Mouse (Mus musculus): ENCODE data around the gene Mtus2. TPM values are rescaled to one million over a fixed set of nuclear protein-coding genes. Genes with fewer than 3 reads are reported as not detected.

Mtus2 gene
- polyA plus RNA-seq, 1 experiment from 2014 or later, result 39.2 TPM

- no peak for ATAC-seq (ENCODE audit: low FRiP score)
- H3K4me1 ChIP-seq, result peaks cover 22% of the 10 kb centered on the region
Observed at GRCm38 (mm10) chr5:147959088-147959487, 2.0 kb downstream of the Mtus2 start.

DNA sequence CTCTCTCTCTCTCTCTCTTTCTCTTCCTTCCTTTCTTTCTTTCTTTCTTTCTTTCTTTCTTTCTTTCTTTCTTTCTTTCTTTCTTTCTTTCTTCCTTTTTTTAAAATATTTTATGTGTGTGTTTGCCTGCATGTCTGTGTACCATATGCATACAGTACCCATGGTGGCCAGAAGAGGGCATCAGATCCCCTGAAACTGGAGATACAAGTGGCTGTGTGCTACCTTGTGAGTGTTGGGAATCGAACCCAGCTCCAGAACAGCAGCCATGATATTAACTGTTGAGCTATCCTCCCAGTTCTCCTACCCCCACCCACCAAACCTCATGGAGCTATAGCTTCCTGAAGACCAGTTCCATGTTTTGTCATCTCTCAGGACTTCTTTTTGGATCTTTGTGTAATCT lies 3.7 kb downstream of the Mtus2 start:
- Histone ChIP-seq H3K4me3 (replicated peaks) (no peak overlapping the region), H3K27me3 (replicated peaks) (no peaks in the 10 kb centered on the region), H3K9me3 (replicated peaks) (no peaks in the 10 kb centered on the region), H3K9ac (replicated peaks) (no peak overlapping the region), H3K4me1 (peaks cover 27% of the 10 kb centered on the region), H3K27ac (replicated peaks) (no peak overlapping the region), H3K4me2 (no peak overlapping the region), H3K36me3 (no peaks in the 10 kb centered on the region)
- ATAC-seq (ENCODE audit: low FRiP score), result no peak
- WGBS, result 81% methylated on average over 1 of the region's 1 CpGs

More at GRCm38 (mm10) chr5:147959088-147959487, 2.0 kb downstream of the Mtus2 start:
- Histone ChIP-seq H3K27me3 (replicated peaks) (no peaks in the 10 kb centered on the region), H3K27ac (replicated peaks) (no peak overlapping the region), H3K36me3 (no peaks in the 10 kb centered on the region), H3K4me3 (replicated peaks) (peak overlapping the region; percentile 62), H3K9ac (replicated peaks) (no peak overlapping the region; the same call in 1 of the 2 replicates), H3K4me2 (peak overlapping the region; percentile 87), H3K9me3 (replicated peaks) (no peaks in the 10 kb centered on the region)
- WGBS, result 20% methylated on average over 5 of the region's 5 CpGs

DNA sequence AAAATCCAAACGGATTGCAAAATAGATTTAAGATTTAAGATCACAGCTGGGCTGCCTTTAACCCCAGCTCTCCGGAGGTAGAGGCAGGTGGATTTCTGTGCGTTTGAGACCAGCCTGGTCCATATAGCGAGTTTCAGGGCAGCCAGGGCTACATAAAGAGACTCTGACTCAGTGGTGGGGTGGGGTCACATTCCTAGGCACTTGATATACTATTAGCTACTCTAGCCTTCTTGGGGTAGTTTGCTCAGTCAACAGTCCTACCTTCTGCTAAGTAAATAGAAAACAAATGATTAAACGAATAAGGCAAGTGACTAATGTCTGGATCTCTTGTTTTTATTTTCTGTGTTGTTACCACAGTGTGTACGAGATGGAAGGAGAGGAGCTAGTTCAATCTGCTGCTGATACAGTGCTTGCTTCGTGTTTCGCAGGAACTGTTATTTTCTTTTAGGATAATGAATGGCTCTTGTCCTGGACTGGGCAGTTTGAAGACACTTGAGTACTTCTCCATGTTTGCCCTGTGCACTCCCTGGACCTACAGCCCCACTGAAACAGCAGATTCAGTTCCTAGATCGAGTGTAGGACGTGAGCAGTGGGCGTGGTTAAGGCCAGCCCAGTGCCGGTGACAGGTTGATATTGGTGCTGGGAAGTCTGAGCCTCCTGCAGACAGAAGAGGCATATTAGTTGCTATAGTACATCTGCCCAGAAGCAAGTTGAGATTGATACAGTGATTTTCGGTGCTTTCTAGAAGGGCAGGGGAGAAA lies 6.9 kb downstream of the Mtus2 start:
- 79% methylated on average over 13 of the region's 13 CpGs for WGBS
- no peak for ATAC-seq (ENCODE audit: low FRiP score)
- no peak overlapping the region for H3K27ac ChIP-seq (replicated peaks)
- H3K9ac ChIP-seq (replicated peaks), result no peak overlapping the region
- no peaks in the 10 kb centered on the region for H3K9me3 ChIP-seq (replicated peaks)
- peaks cover 13% of the 10 kb centered on the region; the same call in 1 of the 2 replicates for H3K4me1 ChIP-seq
- no peaks in the 10 kb centered on the region for H3K27me3 ChIP-seq (replicated peaks)
- no peaks in the 10 kb centered on the region for H3K36me3 ChIP-seq
- H3K4me2 ChIP-seq, result peak overlapping the region; percentile 7; the same call in 1 of the 2 replicates
- H3K4me3 ChIP-seq (replicated peaks), result no peak overlapping the region

DNA sequence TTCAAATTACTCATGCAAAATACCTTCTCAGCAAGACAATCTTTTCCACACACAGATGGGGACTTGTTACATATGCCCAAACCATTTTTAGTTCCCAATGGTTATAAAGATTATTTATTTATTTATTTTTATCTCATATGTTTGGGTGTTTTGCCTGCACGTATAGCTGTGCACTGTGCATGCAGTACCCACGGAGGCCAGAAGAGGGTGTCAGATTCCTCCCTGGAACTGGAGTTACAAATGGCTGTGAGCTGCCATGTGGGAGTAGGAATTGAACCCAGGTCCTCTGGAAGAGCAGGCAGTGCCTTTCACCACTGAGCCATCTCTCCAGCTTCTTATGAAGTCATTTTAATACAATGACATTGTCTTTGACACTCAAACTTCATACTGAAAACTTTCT lies 7.7 kb downstream of the Mtus2 start:
- H3K9ac ChIP-seq (replicated peaks), result no peak overlapping the region
- WGBS, result 34% methylated on average over 2 of the region's 2 CpGs

GRCm38 (mm10) chr5:147966646-147967045 lies 9.5 kb downstream of the Mtus2 start:
- ATAC-seq (ENCODE audit: low FRiP score), result no peak
- Histone ChIP-seq H3K27ac (replicated peaks) (no peak overlapping the region), H3K4me3 (replicated peaks) (no peak overlapping the region), H3K4me1 (peaks cover 13% of the 10 kb centered on the region; the same call in 1 of the 2 replicates), H3K9ac (replicated peaks) (no peak overlapping the region), H3K4me2 (no peak overlapping the region), H3K36me3 (no peaks in the 10 kb centered on the region), H3K9me3 (replicated peaks) (no peaks in the 10 kb centered on the region), H3K27me3 (replicated peaks) (no peaks in the 10 kb centered on the region)
- WGBS, result 86% methylated on average over 7 of the region's 7 CpGs

More for the DNA sequence above, 7.7 kb downstream of the Mtus2 start:
- Histone ChIP-seq H3K36me3 (no peaks in the 10 kb centered on the region), H3K4me3 (replicated peaks) (no peak overlapping the region), H3K27me3 (replicated peaks) (no peaks in the 10 kb centered on the region), H3K27ac (replicated peaks) (no peak overlapping the region), H3K4me2 (no peak overlapping the region), H3K9me3 (replicated peaks) (no peaks in the 10 kb centered on the region), H3K4me1 (peaks cover 13% of the 10 kb centered on the region; the same call in 1 of the 2 replicates)
- ATAC-seq (ENCODE audit: low FRiP score), result no peak

- 0 out of 2 replicates have a peak, but pooled peaks cover 2% of the 10 kb centered on the region for H3K4me1 ChIP-seq
- H3K9ac ChIP-seq (replicated peaks), result no peak overlapping the region
- 76% methylated on average over 5 of the region's 5 CpGs for WGBS
- H3K36me3 ChIP-seq, result no peaks in the 10 kb centered on the region
- H3K9me3 ChIP-seq (replicated peaks), result no peaks in the 10 kb centered on the region
- no peak for ATAC-seq (ENCODE audit: low FRiP score)
- no peaks in the 10 kb centered on the region for H3K27me3 ChIP-seq (replicated peaks)
- H3K27ac ChIP-seq (replicated peaks), result no peak overlapping the region
- no peak overlapping the region for H3K4me2 ChIP-seq
- H3K4me3 ChIP-seq (replicated peaks), result no peak overlapping the region
Observed at GRCm38 (mm10) chr5:147969566-147969965, 12.4 kb downstream of the Mtus2 start.

GRCm38 (mm10) chr5:147976001-147976400 lies 18.9 kb downstream of the Mtus2 start:
- H3K4me3 ChIP-seq (replicated peaks), result no peak overlapping the region
- H3K27ac ChIP-seq (replicated peaks), result no peak overlapping the region
- WGBS, result 63% methylated on average over 13 of the region's 13 CpGs
- no peaks in the 10 kb centered on the region for H3K9me3 ChIP-seq (replicated peaks)
- no peak overlapping the region for H3K4me2 ChIP-seq
- H3K4me1 ChIP-seq, result peaks cover 9% of the 10 kb centered on the region
- H3K27me3 ChIP-seq (replicated peaks), result no peaks in the 10 kb centered on the region
- no peak overlapping the region for H3K9ac ChIP-seq (replicated peaks)
- ATAC-seq (ENCODE audit: low FRiP score), result no peak
- H3K36me3 ChIP-seq, result no peaks in the 10 kb centered on the region

DNA sequence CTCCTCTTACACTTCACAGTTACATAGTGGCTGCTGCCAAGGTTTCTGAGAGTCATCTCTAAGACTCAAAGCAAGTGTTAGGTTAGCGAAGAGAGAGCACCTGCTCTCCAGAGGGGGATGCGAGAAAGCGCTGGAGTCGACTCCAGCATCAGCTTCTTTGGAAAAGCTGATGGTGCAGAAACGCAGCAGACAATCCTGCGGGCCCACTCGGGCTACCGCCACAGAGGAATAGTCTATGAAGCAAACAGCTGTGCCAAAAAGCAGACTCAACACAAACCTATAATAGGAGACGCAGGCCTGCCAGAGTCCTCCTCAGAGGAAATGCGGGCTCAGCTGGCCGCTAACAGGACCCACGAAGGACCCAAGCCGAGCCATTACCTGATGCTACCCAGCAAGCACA lies 23.5 kb downstream of the Mtus2 start:
- Histone ChIP-seq H3K9me3 (replicated peaks) (no peaks in the 10 kb centered on the region), H3K27ac (replicated peaks) (peak overlapping the region; percentile 49), H3K9ac (replicated peaks) (no peak overlapping the region), H3K4me1 (peaks cover 14% of the 10 kb centered on the region), H3K36me3 (no peaks in the 10 kb centered on the region), H3K27me3 (replicated peaks) (no peaks in the 10 kb centered on the region), H3K4me3 (replicated peaks) (no peak overlapping the region), H3K4me2 (no peak overlapping the region)
- no peak for ATAC-seq (ENCODE audit: low FRiP score)
- WGBS, result 65% methylated on average over 13 of the region's 13 CpGs

- Histone ChIP-seq H3K4me1 (no peaks in the 10 kb centered on the region), H3K27ac (replicated peaks) (no peak overlapping the region)
Observed at GRCm38 (mm10) chr5:147990289-147990688, 33.2 kb downstream of the Mtus2 start.

DNA sequence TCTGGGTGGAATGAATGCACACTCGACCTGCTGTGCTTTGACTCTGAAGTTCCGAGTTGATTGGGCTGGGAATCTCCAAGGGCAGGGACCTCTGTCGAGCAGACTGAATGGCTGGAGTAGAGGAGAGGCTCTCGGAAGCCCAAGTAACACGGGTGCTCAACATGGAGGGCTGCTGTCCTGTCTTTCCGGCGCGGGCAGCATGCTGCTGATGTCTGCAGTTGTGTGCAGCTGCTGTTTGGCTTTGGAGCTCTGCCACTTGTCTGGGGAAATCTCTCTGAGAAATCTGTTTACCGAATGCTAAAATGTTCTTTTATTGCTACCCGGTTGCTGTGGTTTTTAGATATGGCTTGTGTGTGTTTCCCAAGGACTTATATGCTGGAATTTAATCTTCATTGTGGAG lies 33.7 kb downstream of the Mtus2 start:
- H3K4me1 ChIP-seq, result no peaks in the 10 kb centered on the region
- 0 out of 2 replicates have a peak, but pooled peaks cover 3% of the 10 kb centered on the region for H3K9me3 ChIP-seq (replicated peaks)
- H3K9ac ChIP-seq (replicated peaks), result no peak overlapping the region
- no peak overlapping the region for H3K4me2 ChIP-seq
- WGBS, result 80% methylated on average over 10 of the region's 10 CpGs
- H3K27me3 ChIP-seq (replicated peaks), result no peaks in the 10 kb centered on the region
- H3K27ac ChIP-seq (replicated peaks), result 0 out of 2 replicates have a peak overlapping the region, but pooled peaks have one; percentile 1
- ATAC-seq (ENCODE audit: low FRiP score), result no peak
- no peaks in the 10 kb centered on the region for H3K36me3 ChIP-seq
- H3K4me3 ChIP-seq (replicated peaks), result no peak overlapping the region

More at GRCm38 (mm10) chr5:147990289-147990688, 33.2 kb downstream of the Mtus2 start:
- H3K27me3 ChIP-seq (replicated peaks), result no peaks in the 10 kb centered on the region
- H3K9me3 ChIP-seq (replicated peaks), result 0 out of 2 replicates have a peak, but pooled peaks cover 3% of the 10 kb centered on the region
- no peaks in the 10 kb centered on the region for H3K36me3 ChIP-seq
- 84% methylated on average over 4 of the region's 4 CpGs for WGBS
- no peak overlapping the region for H3K4me2 ChIP-seq
- no peak overlapping the region for H3K4me3 ChIP-seq (replicated peaks)
- H3K9ac ChIP-seq (replicated peaks), result no peak overlapping the region
- ATAC-seq (ENCODE audit: low FRiP score), result no peak

GRCm38 (mm10) chr5:147992581-147993378 lies 35.7 kb downstream of the Mtus2 start:
- H3K27ac ChIP-seq (replicated peaks), result no peak overlapping the region
- no peak for ATAC-seq (ENCODE audit: low FRiP score)
- H3K4me2 ChIP-seq, result peak overlapping the region; percentile 26; the same call in 1 of the 2 replicates
- no peaks in the 10 kb centered on the region; the same call in 1 of the 2 replicates for H3K4me1 ChIP-seq
- H3K9ac ChIP-seq (replicated peaks), result no peak overlapping the region
- 30% methylated on average over 20 of the region's 20 CpGs for WGBS
- H3K9me3 ChIP-seq (replicated peaks), result no peaks in the 10 kb centered on the region
- H3K36me3 ChIP-seq, result no peaks in the 10 kb centered on the region
- no peak overlapping the region for H3K4me3 ChIP-seq (replicated peaks)
- H3K27me3 ChIP-seq (replicated peaks), result no peaks in the 10 kb centered on the region
